Mouse (Mus musculus) myocyte (in vitro differentiated cells): Measurements from ENCODE around the gene Naga. TPM values are rescaled to one million over a fixed set of nuclear protein-coding genes. Genes with fewer than 3 reads are reported as not detected.

Experiments
- H3K27me3 ChIP-seq: one replicate; pipeline ENCODE4 v1.6.1; 2011; ENCODE audit not compliant: control insufficient read depth, insufficient read depth, insufficient read length
- H3K36me3 ChIP-seq: one replicate; pipeline ENCODE4 v1.6.1; 2011; ENCODE audit not compliant: control insufficient read depth, insufficient read depth
- H3K4me2 ChIP-seq: one replicate; pipeline ENCODE4 v1.6.1; 2011; ENCODE audit warnings: low read depth, control low read depth
- H3K4me3 ChIP-seq: one replicate; pipeline ENCODE4 v1.5.1; 2011; ENCODE audit warnings: mild to moderate bottlenecking, control low read depth, moderate library complexity
- H3K79me2 ChIP-seq: one replicate; pipeline ENCODE4 v1.6.1; 2011; ENCODE audit not compliant: control insufficient read depth, insufficient read depth
- H3ac ChIP-seq: one replicate; pipeline ENCODE4 v1.6.1; 2011; ENCODE audit not compliant: control insufficient read depth, insufficient read length
- CEBPB ChIP-seq: IDR thresholded peaks from 2 replicates; pipeline ENCODE4 v1.6.1; 2011; ENCODE audit warnings: mild to moderate bottlenecking, moderate library complexity; ENCODE audit not compliant: poor library complexity, insufficient read depth, severe bottlenecking
- E2F4 ChIP-seq: IDR thresholded peaks from one replicate; pipeline ENCODE4 v1.6.1; 2011; ENCODE audit warnings: mild to moderate bottlenecking, control low read depth, moderate library complexity; ENCODE audit not compliant: insufficient read depth
- MAX ChIP-seq: IDR thresholded peaks from one replicate; pipeline ENCODE4 v1.6.1; 2011; ENCODE audit warnings: low read depth, mild to moderate bottlenecking, control low read depth
- MYOD1 ChIP-seq, 3 experiments: IDR thresholded peaks; one replicate each; pipeline ENCODE4 v1.6.1; 2011; ENCODE audit warnings: control low read depth in 2 of 3, low read depth in 2 of 3, mild to moderate bottlenecking in 2 of 3, moderate library complexity in 1 of 3; ENCODE audit not compliant: insufficient read length in 2 of 3, control insufficient read depth in 1 of 3
- MYOG ChIP-seq, 3 experiments: IDR thresholded peaks; one replicate each; pipeline ENCODE4 v1.6.1; 2011; ENCODE audit warnings: control low read depth in 2 of 3, low read depth in 2 of 3, mild to moderate bottlenecking in 2 of 3; ENCODE audit not compliant: insufficient read length in 2 of 3, control insufficient read depth in 1 of 3, insufficient read depth in 1 of 3
- POLR2A ChIP-seq: IDR thresholded peaks from one replicate; pipeline ENCODE4 v1.6.1; 2011; ENCODE audit warnings: low read depth, mild to moderate bottlenecking, control low read depth, moderate library complexity; ENCODE audit not compliant: insufficient read length
- POLR2AphosphoS2 ChIP-seq: IDR thresholded peaks from one replicate; pipeline ENCODE4 v1.6.1; 2011; ENCODE audit warnings: low read depth, control low read depth; ENCODE audit not compliant: insufficient read length
- REST ChIP-seq: IDR thresholded peaks from one replicate; pipeline ENCODE4 v1.6.1; 2011; ENCODE audit warnings: mild to moderate bottlenecking, control low read depth, moderate library complexity; ENCODE audit not compliant: insufficient read depth, insufficient read length
- SRF ChIP-seq: IDR thresholded peaks from one replicate; pipeline ENCODE4 v1.6.1; 2011; ENCODE audit warnings: low read depth; ENCODE audit not compliant: control insufficient read depth, insufficient read length
- TCF12 ChIP-seq: IDR thresholded peaks from one replicate; pipeline ENCODE4 v1.6.1; 2011; ENCODE audit warnings: mild to moderate bottlenecking, control low read depth; ENCODE audit not compliant: poor library complexity, insufficient read depth, severe bottlenecking
- TCF3 ChIP-seq: IDR thresholded peaks from one replicate; pipeline ENCODE4 v1.6.1; 2011; ENCODE audit warnings: low read depth, control low read depth; ENCODE audit not compliant: insufficient read length
- USF1 ChIP-seq: IDR thresholded peaks from one replicate; pipeline ENCODE4 v1.6.1; 2011; ENCODE audit warnings: low read depth, mild to moderate bottlenecking, control low read depth, moderate library complexity
- polyA plus RNA-seq: library from polyadenylated mRNA; unstranded; fragments of >200 nt; fragmentation: generic; extraction: Trizol; gene quantifications from one replicate; pipeline ENCODE4 v1.2.1, GENCODE M21; 2012; ENCODE audit warnings: missing spikeins

The Naga gene
- polyA plus RNA-seq, 1 experiment, result 53.2 TPM

GRCm38 (mm10) chr15:82336629-82337028 is 2.1 kb downstream of the Naga start:
- Histone ChIP-seq H3K79me2 (peaks cover 5% of the 10 kb centered on the region), H3ac (no peak overlapping the region), H3K4me2 (no peak overlapping the region), H3K36me3 (peaks cover 10% of the 10 kb centered on the region), H3K4me3 (no peak overlapping the region), H3K27me3 (no peaks in the 10 kb centered on the region)
- TF ChIP-seq POLR2AphosphoS2 (no peak), REST (no peak), TCF12 (no peak)

- TF ChIP-seq POLR2A, result no peak
- TF ChIP-seq MYOD1 (IDR thresholded peaks at IDR 0.05; ENCODE audit: control insufficient read depth in 1 of 3, insufficient read length in 2 of 3, low read depth in 2 of 3), result no peak
- no peak for TF ChIP-seq POLR2AphosphoS2
- TF ChIP-seq SRF, result no peak
- no peak for TF ChIP-seq TCF3
- TF ChIP-seq USF1, result no peak
- no peak overlapping the region for H3ac ChIP-seq
- H3K4me3 ChIP-seq, result no peak overlapping the region
- peaks cover 5% of the 10 kb centered on the region for H3K79me2 ChIP-seq
- H3K4me2 ChIP-seq, result no peak overlapping the region
- no peaks in the 10 kb centered on the region for H3K27me3 ChIP-seq
- peaks cover 10% of the 10 kb centered on the region for H3K36me3 ChIP-seq
These were observed 3.5 kb downstream of the Naga start for GRCm38 (mm10) chr15:82335194-82335593.

- H3K36me3 ChIP-seq, result no peaks in the 10 kb centered on the region
- H3K4me2 ChIP-seq, result no peak overlapping the region
- no peak overlapping the region for H3K4me3 ChIP-seq
- no peak for TF ChIP-seq CEBPB
- no peak for TF ChIP-seq POLR2A
- TF ChIP-seq POLR2AphosphoS2, result no peak
- no peak for TF ChIP-seq SRF
- no peak for TF ChIP-seq MYOG (IDR thresholded peaks at IDR 0.05; ENCODE audit: control insufficient read depth in 1 of 3, insufficient read depth in 1 of 3, insufficient read length in 2 of 3, low read depth in 2 of 3)
- TF ChIP-seq TCF3, result no peak
- no peak for TF ChIP-seq TCF12
- no peak for TF ChIP-seq MAX
- TF ChIP-seq USF1, result no peak
- no peak for TF ChIP-seq REST
- no peak for TF ChIP-seq MYOD1 (IDR thresholded peaks at IDR 0.05; ENCODE audit: control insufficient read depth in 1 of 3, insufficient read length in 2 of 3, low read depth in 2 of 3)
- no peak for TF ChIP-seq E2F4
- H3K27me3 ChIP-seq, result no peaks in the 10 kb centered on the region
- no peak overlapping the region for H3ac ChIP-seq
- H3K79me2 ChIP-seq, result no peaks in the 10 kb centered on the region
These were observed 13.3 kb downstream of the Naga start for GRCm38 (mm10) chr15:82325382-82325781.

- H3K79me2 ChIP-seq, result no peaks in the 10 kb centered on the region
- H3ac ChIP-seq, result no peak overlapping the region
- no peak overlapping the region for H3K4me2 ChIP-seq
- no peak for TF ChIP-seq POLR2A
- TF ChIP-seq MAX, result no peak
- TF ChIP-seq CEBPB, result no peak
- TF ChIP-seq REST, result no peak
- no peak for TF ChIP-seq TCF12
- no peak for TF ChIP-seq MYOG (IDR thresholded peaks at IDR 0.05; ENCODE audit: control insufficient read depth in 1 of 3, insufficient read depth in 1 of 3, insufficient read length in 2 of 3, low read depth in 2 of 3)
- TF ChIP-seq MYOD1 (IDR thresholded peaks at IDR 0.05; ENCODE audit: control insufficient read depth in 1 of 3, insufficient read length in 2 of 3, low read depth in 2 of 3), result no peak
- H3K27me3 ChIP-seq, result no peaks in the 10 kb centered on the region
- no peak overlapping the region for H3K4me3 ChIP-seq
- H3K36me3 ChIP-seq, result no peaks in the 10 kb centered on the region
These were observed 16.5 kb downstream of the Naga start for GRCm38 (mm10) chr15:82322195-82322594.

DNA sequence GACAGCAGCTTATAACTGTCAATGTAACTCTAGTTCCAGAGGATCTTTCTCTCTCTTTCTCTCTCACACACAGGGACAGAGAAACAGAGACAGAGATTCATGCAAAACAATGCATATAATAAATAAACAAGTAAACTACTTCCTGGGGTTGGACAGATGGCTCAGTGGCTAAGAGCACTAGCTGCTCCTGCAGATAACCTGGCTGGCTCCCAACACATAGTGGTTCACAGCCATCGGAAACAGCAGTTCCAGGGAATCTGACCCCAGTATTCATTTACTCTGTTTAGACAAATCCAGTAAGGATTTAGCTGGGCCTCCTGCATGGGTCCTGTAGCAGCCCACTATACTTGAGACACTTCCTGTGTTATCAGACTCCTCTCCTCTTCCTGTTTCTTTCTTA is 19.1 kb downstream of the Naga start:
- TF ChIP-seq MYOD1 (IDR thresholded peaks at IDR 0.05; ENCODE audit: control insufficient read depth in 1 of 3, insufficient read length in 2 of 3, low read depth in 2 of 3) (no peak), E2F4 (no peak), MAX (no peak), POLR2A (no peak), TCF12 (no peak), TCF3 (no peak), POLR2AphosphoS2 (no peak), REST (no peak), MYOG (IDR thresholded peaks at IDR 0.05; ENCODE audit: control insufficient read depth in 1 of 3, insufficient read depth in 1 of 3, insufficient read length in 2 of 3, low read depth in 2 of 3) (no peak), CEBPB (no peak), USF1 (no peak), SRF (no peak)
- no peaks in the 10 kb centered on the region for H3K36me3 ChIP-seq
- no peak overlapping the region for H3K4me3 ChIP-seq
- no peak overlapping the region for H3ac ChIP-seq
- peaks cover 10% of the 10 kb centered on the region for H3K27me3 ChIP-seq
- no peaks in the 10 kb centered on the region for H3K79me2 ChIP-seq
- H3K4me2 ChIP-seq, result no peak overlapping the region
